Mouse (Mus musculus) bone marrow macrophage, adult 2 months (primary cell): ENCODE results near the gene Pstpip1. TPM values are rescaled to one million over a fixed set of nuclear protein-coding genes. Genes with fewer than 3 reads are reported as not detected.

Experiments
- H3K27ac ChIP-seq: 2 replicates; pipeline ENCODE4 v1.5.1; 2012; ENCODE audit warnings: low read depth, low read length; ENCODE audit not compliant: insufficient read depth
- H3K4me1 ChIP-seq: 2 replicates; pipeline ENCODE4 v1.6.1; 2012; ENCODE audit warnings: low read length; ENCODE audit not compliant: control insufficient read depth, insufficient read depth
- H3K4me3 ChIP-seq: 2 replicates; pipeline ENCODE4 v1.5.1; 2012; ENCODE audit warnings: mild to moderate bottlenecking, low read length, moderate library complexity; ENCODE audit not compliant: insufficient read depth
- CTCF ChIP-seq: IDR thresholded peaks from 2 replicates; pipeline ENCODE4 v1.5.1; 2012; ENCODE audit warnings: low read depth, mild to moderate bottlenecking, low read length, moderate library complexity
- POLR2A ChIP-seq: IDR thresholded peaks from 2 replicates; pipeline ENCODE4 v1.6.1; 2012; ENCODE audit warnings: mild to moderate bottlenecking, low read depth, low read length, borderline replicate concordance
- polyA plus RNA-seq: library from polyadenylated mRNA; stranded (reverse); fragments of >200 nt; gene quantifications from 2 replicates; pipeline ENCODE4 v1.2.4, GENCODE M21; 2012; ENCODE audit not compliant: missing spikeins, insufficient read depth, insufficient read length

The Pstpip1 gene
- polyA plus RNA-seq: 163 and 182 TPM in 2 replicates

DNA sequence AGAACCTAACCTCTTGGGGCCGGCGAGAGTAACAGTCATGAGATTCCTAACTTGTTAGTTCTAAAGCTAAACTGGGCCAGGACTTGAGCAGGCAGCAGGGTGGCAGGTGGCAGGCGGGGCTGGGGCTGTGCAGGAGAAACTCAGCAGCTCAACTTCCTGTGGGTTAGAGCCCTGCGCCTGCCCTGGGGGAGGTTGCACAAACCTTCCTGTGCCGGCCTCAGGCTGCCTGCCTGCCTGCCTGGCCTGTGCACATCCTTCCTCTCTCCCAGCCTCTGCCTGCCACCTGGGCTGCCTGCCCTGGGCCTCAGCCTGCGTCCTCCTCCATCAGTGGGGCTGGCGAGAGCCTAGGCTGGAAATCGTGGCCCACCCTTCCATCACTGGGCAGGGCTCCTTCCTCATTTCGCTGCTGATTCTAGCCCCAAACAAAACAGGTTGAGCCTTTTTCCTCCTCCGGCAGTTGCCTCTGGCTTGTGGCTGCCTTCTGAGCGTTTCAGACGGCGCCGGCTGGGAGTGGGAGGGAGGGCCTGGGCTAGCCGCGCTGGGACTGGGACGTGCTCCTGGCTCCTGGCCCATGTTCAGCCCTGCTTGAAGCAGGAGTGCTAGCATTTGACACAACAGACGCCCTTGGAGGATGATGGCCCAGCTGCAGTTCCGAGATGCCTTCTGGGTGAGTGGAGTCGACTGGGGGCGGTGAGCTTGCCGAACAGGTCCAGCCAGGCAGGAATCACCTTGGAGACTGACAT is at the start of gene Pstpip1:
Gene Pstpip1, plus strand, starts transcription at position 185 of the 743 bp plus-strand sequence.
- Histone ChIP-seq H3K4me1 (peaks cover 43% of the 10 kb centered on the region), H3K4me3 (peak within 1 kb of the TSS; percentile 73), H3K27ac (peak within 1 kb of the TSS; percentile 75)
- TF ChIP-seq CTCF (no peak), POLR2A (no peak)

DNA sequence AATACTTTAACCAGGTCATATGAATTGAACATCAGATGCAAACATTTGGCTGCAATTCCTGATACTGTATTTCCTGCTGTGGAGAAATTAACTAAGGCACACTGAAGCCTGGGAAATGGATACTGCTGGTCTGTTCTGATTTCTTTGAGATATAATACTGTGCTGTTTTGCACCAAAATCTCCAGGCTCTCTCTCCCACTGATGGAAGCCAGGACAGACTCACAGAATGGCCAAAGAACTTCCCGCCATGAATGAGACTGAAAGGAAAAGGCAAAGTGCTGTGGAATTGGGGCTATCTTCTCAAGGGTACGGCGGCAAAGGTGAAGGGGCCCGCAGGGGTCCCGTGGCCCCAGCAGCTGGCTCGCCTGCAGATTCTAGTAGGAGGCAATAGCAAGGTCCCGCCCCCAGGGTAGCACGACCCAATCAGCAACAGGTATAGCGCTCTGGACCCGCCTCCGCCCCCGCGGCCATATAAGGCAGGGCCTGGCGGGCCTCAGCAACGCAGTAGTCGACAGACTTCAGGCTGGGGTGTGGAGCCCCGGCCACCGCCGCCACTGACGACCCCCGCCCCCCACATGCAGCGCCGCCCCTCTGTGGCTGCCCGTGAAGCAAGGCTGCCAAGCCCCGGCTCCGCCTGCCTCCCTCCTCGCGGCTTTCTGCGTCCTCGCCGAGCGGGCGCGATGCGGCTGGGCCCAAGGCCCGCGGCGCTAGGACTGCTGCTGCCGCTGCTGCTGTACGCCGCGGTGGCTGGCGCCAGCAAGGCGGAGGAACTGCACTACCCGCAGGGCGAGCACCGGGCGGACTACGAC is 48.2 kb upstream of the Pstpip1 start, which contains the start of gene Rcn2:
Gene Rcn2, plus strand, starts transcription at position 474 of the 809 bp plus-strand sequence.
- TF ChIP-seq CTCF (no peak), POLR2A (no peak)
- peak within 1 kb of the TSS; percentile 18; the same call in 1 of the 2 replicates for H3K27ac ChIP-seq

GRCm38 (mm10) chr9:56042181-56042621 is 47.6 kb upstream of the Pstpip1 start:
- Histone ChIP-seq H3K4me3 (peak overlapping the region; percentile 87), H3K27ac (peak overlapping the region; percentile 18; the same call in 1 of the 2 replicates), H3K4me1 (0 out of 2 replicates have a peak, but pooled peaks cover 2% of the 10 kb centered on the region)
- no peak for TF ChIP-seq CTCF
- no peak for TF ChIP-seq POLR2A

More for the DNA sequence above, 48.2 kb upstream of the Pstpip1 start, which contains the start of gene Rcn2:
- peak within 1 kb of the TSS; percentile 87 for H3K4me3 ChIP-seq
- 0 out of 2 replicates have a peak, but pooled peaks cover 2% of the 10 kb centered on the region for H3K4me1 ChIP-seq

DNA sequence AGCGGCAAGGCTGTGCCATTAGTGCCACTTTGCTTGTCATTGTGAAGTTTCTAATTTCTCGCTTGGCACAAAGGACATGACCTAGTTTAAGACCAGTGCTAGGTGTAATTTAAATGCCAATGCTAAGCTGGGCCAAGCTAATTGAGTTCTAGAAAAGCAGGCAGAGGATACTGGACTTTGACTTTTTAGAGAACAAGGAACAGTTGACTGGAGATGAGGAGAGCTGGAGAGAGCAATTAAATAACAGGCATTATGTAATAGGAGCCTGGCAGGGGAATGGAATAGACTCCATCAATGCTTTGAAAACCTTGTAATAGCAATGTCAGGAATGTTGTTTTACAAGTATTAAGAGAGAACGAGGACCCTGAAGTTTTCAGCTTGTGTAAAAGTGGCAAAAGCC is 36.0 kb upstream of the Pstpip1 start:
- Histone ChIP-seq H3K4me3 (no peak overlapping the region), H3K4me1 (peaks cover 4% of the 10 kb centered on the region), H3K27ac (no peak overlapping the region)
- TF ChIP-seq POLR2A (no peak), CTCF (no peak)

GRCm38 (mm10) chr9:56056147-56056546 is 33.6 kb upstream of the Pstpip1 start:
- H3K4me3 ChIP-seq: no peak overlapping the region
- H3K4me1 ChIP-seq: peaks cover 4% of the 10 kb centered on the region
- H3K27ac ChIP-seq: no peak overlapping the region
- TF ChIP-seq POLR2A: no peak
- no peak for TF ChIP-seq CTCF

DNA sequence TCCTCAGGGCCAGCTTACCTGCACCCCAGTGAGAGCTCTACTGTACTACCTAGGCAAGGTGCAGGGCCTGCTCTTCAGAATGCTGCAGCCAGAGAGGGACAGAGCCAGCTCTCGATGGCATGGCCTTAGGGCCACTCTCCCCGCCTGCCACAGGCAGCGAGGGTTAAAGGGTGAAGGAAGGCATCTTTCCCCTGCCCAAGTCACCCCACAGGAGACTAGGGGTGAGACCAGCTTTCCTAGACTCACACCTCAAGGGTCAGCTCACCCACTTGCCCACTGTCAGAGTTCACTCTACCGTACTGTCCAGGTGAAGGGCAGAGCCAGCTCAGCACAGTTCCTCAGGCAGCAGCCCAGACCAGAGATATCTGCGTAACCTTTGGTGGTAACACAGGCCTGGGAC is 27.4 kb upstream of the Pstpip1 start:
- H3K4me1 ChIP-seq: no peaks in the 10 kb centered on the region
- TF ChIP-seq CTCF: no peak
- no peak for TF ChIP-seq POLR2A
- no peak overlapping the region for H3K4me3 ChIP-seq
- H3K27ac ChIP-seq: no peak overlapping the region

- TF ChIP-seq CTCF (no peak), POLR2A (no peak)
- Histone ChIP-seq H3K4me3 (no peak overlapping the region), H3K27ac (no peak overlapping the region), H3K4me1 (peaks cover 11% of the 10 kb centered on the region)
Observed at GRCm38 (mm10) chr9:56065011-56065410, 24.8 kb upstream of the Pstpip1 start.

DNA sequence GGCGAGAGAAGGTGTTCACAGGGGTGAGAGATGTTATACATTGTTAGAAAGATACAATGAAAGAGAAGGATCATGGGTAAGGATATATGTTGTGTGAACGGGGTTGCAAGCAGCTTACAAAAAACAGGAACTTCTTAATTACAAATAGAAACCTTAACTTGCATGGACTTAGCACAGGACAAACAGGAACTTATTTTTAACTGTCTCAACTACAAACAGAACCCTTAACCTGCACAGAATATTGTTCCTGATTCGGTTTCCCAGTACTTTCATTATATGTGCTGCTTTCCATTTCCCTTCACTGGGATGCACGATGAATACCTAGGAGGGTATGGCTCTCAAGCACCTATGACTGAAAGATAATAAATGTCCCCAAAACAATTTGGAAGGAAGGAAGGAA is 21.8 kb upstream of the Pstpip1 start:
- H3K4me1 ChIP-seq: peaks cover 11% of the 10 kb centered on the region
- 0 out of 2 replicates have a peak overlapping the region, but pooled peaks have one; percentile 28 for H3K27ac ChIP-seq
- H3K4me3 ChIP-seq: no peak overlapping the region
- TF ChIP-seq CTCF (no peak), POLR2A (no peak)

GRCm38 (mm10) chr9:56068630-56069029 is 21.1 kb upstream of the Pstpip1 start:
- H3K4me1 ChIP-seq: peaks cover 11% of the 10 kb centered on the region
- H3K4me3 ChIP-seq: no peak overlapping the region
- no peak for TF ChIP-seq POLR2A
- no peak for TF ChIP-seq CTCF
- H3K27ac ChIP-seq: no peak overlapping the region

GRCm38 (mm10) chr9:56072861-56073260 is 16.9 kb upstream of the Pstpip1 start:
- TF ChIP-seq CTCF (no peak), POLR2A (no peak)
- H3K4me1 ChIP-seq: peaks cover 31% of the 10 kb centered on the region
- H3K4me3 ChIP-seq: no peak overlapping the region
- H3K27ac ChIP-seq: no peak overlapping the region
